Mouse (Mus musculus): ENCODE data around the gene Slc7a11.

GRCm38 (mm10) chr3:50313816-50314215 is 129.6 kb downstream of the Slc7a11 start:
- TF ChIP-seq CTCF (IDR thresholded peaks at IDR 0.05; ENCODE audit: borderline replicate concordance, control insufficient read depth, extremely low read depth, insufficient read depth, low read length, poor library complexity) (no peak), POLR2A (IDR thresholded peaks at IDR 0.05; ENCODE audit: control insufficient read depth, extremely low read depth, insufficient read depth, low read length, poor library complexity) (no peak)

All from thymus, adult 2 months (tissue).